ENCODE assay signal across 25 mouse cellular contexts in genomic region chr9:58255105-58255504, GRCm38 (mm10). TPM values are rescaled to one million over a fixed set of nuclear protein-coding genes. Genes with fewer than 3 reads are reported as not detected.
A peak's percentile ranks its signal among the peaks of the same experiment; 100 is the strongest.
DNase-seq lines count a peak whose midpoint lies in the region; ATAC-seq and TF ChIP-seq lines count a peak whose summit lies in the region.
"Had no signal": no experiment of that assay in that cellular context is flagged by ENCODE, and none has a peak within 500 bp of the region (broad histone marks: within the 10 kb centered on the region; RNA-seq: fewer than 3 reads in every experiment).

No protein-coding gene starts in this region.

- WGBS in liver, embryonic 13.5 days (ENCODE audit: insufficient replicate concordance) = 47% methylated on average over 2 of the region's 2 CpGs
- WGBS in liver, embryonic 11.5 days = 54% methylated on average over 2 of the region's 2 CpGs

- TF ChIP-seq CTCF in ES-Bruce4 (IDR thresholded peaks at IDR 0.05; ENCODE audit: low read depth, low read length) = no peak

- TF ChIP-seq EP300 in ES-Bruce4 (IDR thresholded peaks at IDR 0.05; ENCODE audit: insufficient read depth, low read depth, low read length) = 0 out of 2 replicates have a peak, but pooled peaks have one; percentile 8

- peaks cover 49% of the 10 kb centered on the region for H3K4me1 ChIP-seq in liver, embryonic 13.5 days (replicated peaks)
- H3K4me1 ChIP-seq in liver, embryonic 11.5 days (replicated peaks; ENCODE audit: control insufficient read depth, insufficient read depth, low read length) = peaks cover 13% of the 10 kb centered on the region
- H3K4me1 ChIP-seq in ES-Bruce4 (ENCODE audit: control insufficient read depth, insufficient read depth, low read length) = peaks cover 14% of the 10 kb centered on the region

- no peak overlapping the region; the same call in 1 of the 2 replicates for H3K27ac ChIP-seq in liver, embryonic 13.5 days
- H3K27ac ChIP-seq in liver, embryonic 11.5 days (ENCODE audit: low read depth, low read length) = no peak overlapping the region
- peak overlapping the region; percentile 58 for H3K27ac ChIP-seq in ES-Bruce4 (ENCODE audit: insufficient read depth, low read length)
- H3K27ac ChIP-seq: heart, adult 2 months; heart, embryonic 13.5 days; hindbrain, embryonic 12.5 days; kidney, postnatal 0 days; stomach, embryonic 15.5 days had no signal

- H3K36me3 ChIP-seq in liver, embryonic 13.5 days = no peaks in the 10 kb centered on the region; the same call in none of the 2 replicates
- peaks cover 4% of the 10 kb centered on the region; the same call in 1 of the 2 replicates for H3K36me3 ChIP-seq in liver, embryonic 11.5 days (ENCODE audit: control insufficient read depth, insufficient read depth, low read length)
- H3K36me3 ChIP-seq in ES-Bruce4 (ENCODE audit: control insufficient read depth, insufficient read depth, low read length, poor library complexity, severe bottlenecking) (peaks cover 21% of the 10 kb centered on the region), myocyte (ENCODE audit: control insufficient read depth, insufficient read depth) (no peaks in the 10 kb centered on the region)

- H3ac ChIP-seq in myocyte (ENCODE audit: control insufficient read depth, insufficient read length) = no peak overlapping the region

- H3K27me3 ChIP-seq in liver, embryonic 13.5 days = no peaks in the 10 kb centered on the region
- H3K27me3 ChIP-seq in liver, embryonic 11.5 days (replicated peaks; ENCODE audit: control insufficient read depth, insufficient read depth, low read length) = no peaks in the 10 kb centered on the region
- H3K27me3 ChIP-seq in ES-Bruce4 (ENCODE audit: control insufficient read depth, insufficient read depth, low read length, poor library complexity, severe bottlenecking) = no peaks in the 10 kb centered on the region
- no peaks in the 10 kb centered on the region for H3K27me3 ChIP-seq in myocyte (ENCODE audit: control insufficient read depth, insufficient read depth, insufficient read length)
- H3K27me3 ChIP-seq: heart, embryonic 13.5 days; hindbrain, embryonic 12.5 days; stomach, embryonic 15.5 days had no signal

- H3K9ac ChIP-seq in liver, embryonic 13.5 days = 0 out of 2 replicates have a peak overlapping the region, but pooled peaks have one; percentile 29
- H3K9ac ChIP-seq in liver, embryonic 11.5 days (ENCODE audit: low read depth, low read length) = no peak overlapping the region
- H3K9ac ChIP-seq in ES-Bruce4 (ENCODE audit: low read depth, poor library complexity, severe bottlenecking) = peak overlapping the region; percentile 64
- H3K9ac ChIP-seq: heart, embryonic 13.5 days; hindbrain, embryonic 12.5 days; stomach, embryonic 15.5 days had no signal

- peaks cover 6% of the 10 kb centered on the region for H3K79me2 ChIP-seq in myocyte (ENCODE audit: control insufficient read depth, insufficient read depth)

- H3K4me2 ChIP-seq in liver, embryonic 13.5 days = no peak overlapping the region
- H3K4me2 ChIP-seq in liver, embryonic 11.5 days = no peak overlapping the region
- H3K4me2 ChIP-seq in myocyte (ENCODE audit: low read depth) = peak overlapping the region; percentile 18
- H3K4me2 ChIP-seq: heart, embryonic 13.5 days; hindbrain, embryonic 12.5 days; midbrain, embryonic 11.5 days; stomach, embryonic 15.5 days had no signal

- ATAC-seq in liver, embryonic 13.5 days (ENCODE audit: low read depth) = no peak
- no peak for ATAC-seq in liver, embryonic 11.5 days (replicated peaks; ENCODE audit: low FRiP score)
- no peak for ATAC-seq in erythroblast, adult 5-6 weeks (replicated peaks; ENCODE audit: low FRiP score, poor library complexity, severe bottlenecking)
- ATAC-seq: inflammation-experienced regulatory T-cells, adult 6 months; lung, postnatal 0 days had no signal

- no peak overlapping the region for H3K4me3 ChIP-seq in liver, embryonic 13.5 days (replicated peaks)
- H3K4me3 ChIP-seq in liver, embryonic 11.5 days (ENCODE audit: low read depth, low read length) = no peak overlapping the region
- peak overlapping the region; percentile 59 for H3K4me3 ChIP-seq in ES-Bruce4 (ENCODE audit: low read depth, low read length)
- no peak overlapping the region for H3K4me3 ChIP-seq in myocyte
- H3K4me3 ChIP-seq: heart, adult 2 months; heart, embryonic 13.5 days; hindbrain, embryonic 12.5 days; stomach, embryonic 15.5 days had no signal

- DNase-seq in liver, embryonic 13.5 days = no peak
- DNase-seq in liver, embryonic 11.5 days (ENCODE audit: low spot score) = no peak
- peak; percentile 36 to 42 for DNase-seq in B cell, adult 2 months
- DNase-seq in left cerebral cortex, adult 8-10 months (ENCODE audit: low spot score in 2 of 2) = no peak
- DNase-seq: adrenal gland, postnatal 10 days; cerebellum, adult 2 months; gastrocnemius, postnatal 36 days; heart, adult 2 months; kidney, adult 18-20 months; layer of hippocampus, adult 9-11 months; right cerebral cortex, postnatal 14 days; spleen, adult 18-20 months had no signal

- TF ChIP-seq POLR2A in ES-Bruce4 (IDR thresholded peaks at IDR 0.05; ENCODE audit: insufficient read depth, low read length) = no peak
- TF ChIP-seq POLR2A in myocyte (IDR thresholded peaks at IDR 0.05; ENCODE audit: insufficient read length, low read depth) = no peak

- H3K9me3 ChIP-seq in liver, embryonic 13.5 days (replicated peaks) = no peaks in the 10 kb centered on the region
- no peaks in the 10 kb centered on the region for H3K9me3 ChIP-seq in liver, embryonic 11.5 days (ENCODE audit: control insufficient read depth, low read length)
- H3K9me3 ChIP-seq in ES-Bruce4 (replicated peaks; ENCODE audit: control insufficient read depth, insufficient read depth, low read length, poor library complexity, severe bottlenecking) = no peaks in the 10 kb centered on the region
- H3K9me3 ChIP-seq: heart, embryonic 13.5 days; hindbrain, embryonic 12.5 days; stomach, embryonic 15.5 days had no signal

TF ChIP-seq in myocyte, 11 proteins besides CTCF, POLR2A, EP300 and RAD21:
- TF ChIP-seq MAX (IDR thresholded peaks at IDR 0.05; ENCODE audit: low read depth) = no peak
- TF ChIP-seq USF1 (IDR thresholded peaks at IDR 0.05; ENCODE audit: low read depth) = no peak
- no peak for TF ChIP-seq POLR2AphosphoS2 (IDR thresholded peaks at IDR 0.05; ENCODE audit: insufficient read length, low read depth)
- no peak for TF ChIP-seq SRF (IDR thresholded peaks at IDR 0.05; ENCODE audit: control insufficient read depth, insufficient read length, low read depth)
- no peak for TF ChIP-seq TCF12 (IDR thresholded peaks at IDR 0.05; ENCODE audit: insufficient read depth, poor library complexity, severe bottlenecking)

RNA-seq across cellular contexts. Expression of gene Stoml1, which starts 2.1 kb away (rescaled TPM):
- 5.2 and 5.5 TPM in 2 replicates for polyA plus RNA-seq in liver, embryonic 13.5 days (2015; fragmentation: Nextera tagmentation; extraction: Ambion mirVana)
- polyA plus RNA-seq in liver, embryonic 11.5 days (2014; fragmentation: Nextera tagmentation; extraction: Ambion mirVana) = 9.7 and 12.9 TPM in 2 replicates
- polyA plus RNA-seq in ES-Bruce4 (2011; ENCODE audit: insufficient read depth, insufficient read length, low read depth, missing spikeins) (24.6 and 26.5 TPM in 2 replicates), myocyte (2012; fragmentation: generic; extraction: Trizol) (37.9 TPM)
- total RNA-seq in erythroblast, adult 5-6 weeks (2015; ENCODE audit: low replicate concordance) = 1.2 and 8.6 TPM in 2 replicates
- total RNA-seq in erythroblast, adult 5-6 weeks (2017; ENCODE audit: low replicate concordance) = 2.1 and 2.3 TPM in 2 replicates
- total RNA-seq in left cerebral cortex, adult 8-10 months (2022) = 10 to 100 TPM; 65.6 to 69.4 (median 67.4) TPM

RNA-seq across cellular contexts. Expression of gene Pml, which starts 5.5 kb away (rescaled TPM):
- polyA plus RNA-seq in liver, embryonic 13.5 days (2015; fragmentation: Nextera tagmentation; extraction: Ambion mirVana) = 18.9 and 21.1 TPM in 2 replicates
- 28.3 and 33.2 TPM in 2 replicates for polyA plus RNA-seq in liver, embryonic 11.5 days (2014; fragmentation: Nextera tagmentation; extraction: Ambion mirVana)
- 198 and 200 TPM in 2 replicates for polyA plus RNA-seq in ES-Bruce4 (2011; ENCODE audit: insufficient read depth, insufficient read length, low read depth, missing spikeins)
- polyA plus RNA-seq in myocyte (2012; fragmentation: generic; extraction: Trizol) = 15.5 TPM
- total RNA-seq in erythroblast, adult 5-6 weeks (2015; ENCODE audit: low replicate concordance) = 43.0 and 50.8 TPM in 2 replicates
- total RNA-seq in erythroblast, adult 5-6 weeks (2017; ENCODE audit: low replicate concordance) = 51.6 and 69.0 TPM in 2 replicates
- total RNA-seq in left cerebral cortex, adult 8-10 months (2022) = 10 to 100 TPM; 15.3 to 20.3 (median 17.5) TPM

RNA-seq across cellular contexts. Expression of gene Islr2, which starts 51.0 kb away (rescaled TPM):
- polyA plus RNA-seq in liver, embryonic 13.5 days (2015; fragmentation: Nextera tagmentation; extraction: Ambion mirVana) = 0.03 TPM in 1 of 2 replicates, not detected in the other
- polyA plus RNA-seq in liver, embryonic 11.5 days (2014; fragmentation: Nextera tagmentation; extraction: Ambion mirVana) = 0.43 TPM in 1 of 2 replicates, not detected in the other
- 0.67 and 0.85 TPM in 2 replicates for polyA plus RNA-seq in ES-Bruce4 (2011; ENCODE audit: insufficient read depth, insufficient read length, low read depth, missing spikeins)
- 0.32 TPM for polyA plus RNA-seq in myocyte (2012; fragmentation: generic; extraction: Trizol)
- total RNA-seq in erythroblast, adult 5-6 weeks (2015; ENCODE audit: low replicate concordance) = not detected in 2 replicates
- total RNA-seq in erythroblast, adult 5-6 weeks (2017; ENCODE audit: low replicate concordance) = not detected in 2 replicates
- 10 to 100 TPM; 63.9 to 73.8 (median 69.4) TPM for total RNA-seq in left cerebral cortex, adult 8-10 months (2022)
- total RNA-seq: common myeloid progenitor, adult 5-6 weeks had no signal
- polyA plus RNA-seq: inflammation-experienced regulatory T-cells, adult 6 months; liver, embryonic 16.5 days; lung, postnatal 0 days had no signal

RNA-seq across cellular contexts. Expression of gene Islr, which starts 51.0 kb away (rescaled TPM):
- 3.8 and 4.2 TPM in 2 replicates for polyA plus RNA-seq in liver, embryonic 13.5 days (2015; fragmentation: Nextera tagmentation; extraction: Ambion mirVana)
- polyA plus RNA-seq in liver, embryonic 11.5 days (2014; fragmentation: Nextera tagmentation; extraction: Ambion mirVana) = 7.7 and 8.5 TPM in 2 replicates
- not detected in 2 replicates for polyA plus RNA-seq in ES-Bruce4 (2011; ENCODE audit: insufficient read depth, insufficient read length, low read depth, missing spikeins)
- 30.3 TPM for polyA plus RNA-seq in myocyte (2012; fragmentation: generic; extraction: Trizol)
- total RNA-seq in erythroblast, adult 5-6 weeks (2015; ENCODE audit: low replicate concordance) = 0.63 TPM in 1 of 2 replicates, not detected in the other
- total RNA-seq in erythroblast, adult 5-6 weeks (2017; ENCODE audit: low replicate concordance) = not detected in 2 replicates
- 10 to 100 TPM; 14.8 to 23.4 (median 18.9) TPM for total RNA-seq in left cerebral cortex, adult 8-10 months (2022)
- total RNA-seq: MEL had no signal

RNA-seq across cellular contexts. Expression of gene Loxl1, which starts 57.9 kb away (rescaled TPM):
- polyA plus RNA-seq in liver, embryonic 13.5 days (2015; fragmentation: Nextera tagmentation; extraction: Ambion mirVana) = 2.1 and 2.5 TPM in 2 replicates
- polyA plus RNA-seq in liver, embryonic 11.5 days (2014; fragmentation: Nextera tagmentation; extraction: Ambion mirVana) = 9.6 and 11.0 TPM in 2 replicates
- polyA plus RNA-seq in ES-Bruce4 (2011; ENCODE audit: insufficient read depth, insufficient read length, low read depth, missing spikeins) = 3.4 and 3.6 TPM in 2 replicates
- 46.1 TPM for polyA plus RNA-seq in myocyte (2012; fragmentation: generic; extraction: Trizol)
- not detected in 2 replicates for total RNA-seq in erythroblast, adult 5-6 weeks (2015; ENCODE audit: low replicate concordance)
- total RNA-seq in erythroblast, adult 5-6 weeks (2017; ENCODE audit: low replicate concordance) = 0.17 TPM in 1 of 2 replicates, not detected in the other
- total RNA-seq in left cerebral cortex, adult 8-10 months (2022) = 1 to 10 TPM; 1.8 to 3.0 (median 2.3) TPM
- total RNA-seq: common myeloid progenitor, adult 5-6 weeks; MEL had no signal
- polyA plus RNA-seq: inflammation-experienced regulatory T-cells, adult 6 months had no signal

Comparison
In these comparisons a context has a peak if more than half of its experiments do, and no peak if none do; other contexts are left out.
1. DNase-seq: peak in B cell, adult 2 months (2 of 2); none in liver, embryonic 13.5 days (single experiment), liver, embryonic 11.5 days (single experiment) and left cerebral cortex, adult 8-10 months (0 of 2).